Mouse (Mus musculus) brain, embryonic 18.5 days (tissue): ENCODE results near the gene Palld.
A peak's percentile ranks its signal among the peaks of the same experiment; 100 is the strongest.

Source experiments
- DNase-seq: peaks from one replicate; pipeline ENCODE4 v3.0.0-alpha.2; 2012; ENCODE audit warnings: low read depth, low spot score

Palld gene

DNA sequence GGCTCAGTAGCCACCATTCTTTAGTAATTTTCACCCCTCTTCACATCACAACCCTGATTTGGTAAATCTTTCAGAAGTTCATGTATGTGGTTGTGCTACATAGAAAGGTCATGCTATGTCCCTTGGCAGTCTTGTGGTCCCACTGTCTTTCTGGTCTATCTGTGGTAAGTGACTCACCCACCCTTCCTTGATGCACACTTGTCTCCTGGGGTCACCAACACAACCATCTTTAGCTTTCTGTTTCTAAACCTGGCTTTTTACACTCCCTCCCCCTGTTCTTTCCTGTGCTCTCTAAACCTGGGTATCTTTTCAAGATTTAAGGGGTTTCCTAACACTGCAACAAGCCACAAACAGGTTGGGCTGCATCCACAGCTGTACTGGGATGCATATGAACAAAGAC lies 345.5 kb downstream of the Palld start:
- no peak for DNase-seq

GRCm38 (mm10) chr8:61556219-61556618 lies 346.3 kb downstream of the Palld start:
- DNase-seq, result no peak

DNA sequence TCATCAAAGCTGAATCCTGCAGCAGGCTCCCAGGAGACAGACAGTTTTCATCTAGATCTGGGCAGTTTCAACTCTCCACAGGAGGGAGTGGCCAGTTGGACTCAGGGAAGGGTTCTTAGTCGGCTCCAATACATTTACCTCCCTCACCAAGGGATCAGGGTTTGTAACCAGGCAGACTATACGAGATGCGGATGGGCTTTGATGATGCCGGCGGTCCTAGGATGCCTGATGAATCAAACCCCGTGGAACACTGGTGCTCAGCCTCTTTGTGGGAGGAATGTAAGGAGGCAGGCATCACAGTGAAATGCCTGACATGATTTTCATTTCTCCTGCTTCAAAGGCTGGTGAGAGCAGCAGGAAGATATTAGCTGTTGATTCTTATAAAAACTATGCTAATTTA lies 347.1 kb downstream of the Palld start:
- DNase-seq, result no peak

- DNase-seq, result no peak
Measured at GRCm38 (mm10) chr8:61552755-61553402, 349.6 kb downstream of the Palld start.

GRCm38 (mm10) chr8:61552221-61552620 lies 350.3 kb downstream of the Palld start:
- DNase-seq, result no peak

GRCm38 (mm10) chr8:61550006-61550748 lies 352.3 kb downstream of the Palld start:
- DNase-seq, result no peak

GRCm38 (mm10) chr8:61549585-61549984 lies 352.9 kb downstream of the Palld start:
- DNase-seq, result no peak

DNA sequence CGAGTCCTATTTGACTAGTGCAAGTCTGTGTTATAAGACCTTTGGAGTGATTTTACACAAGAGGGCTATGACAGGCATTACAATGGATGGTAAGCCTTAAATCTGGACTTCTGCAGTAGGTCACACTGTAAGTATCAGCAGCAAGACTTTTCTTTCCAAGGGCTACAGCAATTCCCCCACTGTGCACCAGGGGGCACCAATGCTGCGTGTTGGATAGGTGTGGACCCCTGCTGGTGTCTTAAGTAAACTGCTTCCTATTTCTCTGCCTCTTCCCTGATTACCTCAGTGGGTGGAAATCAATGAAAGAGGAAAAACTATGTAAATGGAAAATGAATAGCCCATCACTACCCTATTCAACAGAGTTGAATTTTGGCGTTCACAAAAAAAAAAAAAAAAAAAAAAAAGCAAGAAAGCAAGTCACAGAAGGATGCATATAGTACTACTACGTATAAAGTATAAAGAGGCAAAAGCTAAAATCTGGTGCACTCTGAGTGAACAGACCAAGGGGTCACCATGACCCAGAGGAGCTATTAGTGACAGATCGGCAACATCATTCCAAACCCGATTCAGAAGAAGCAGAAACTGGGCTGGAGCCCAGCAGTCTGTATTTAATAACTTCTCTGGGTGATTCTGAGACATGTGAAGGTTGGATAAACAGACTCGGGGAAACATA lies 362.5 kb downstream of the Palld start:
- DNase-seq, result peak; percentile 61

- DNase-seq, result no peak
Measured at GRCm38 (mm10) chr8:61537471-61537870, 365.0 kb downstream of the Palld start.

DNA sequence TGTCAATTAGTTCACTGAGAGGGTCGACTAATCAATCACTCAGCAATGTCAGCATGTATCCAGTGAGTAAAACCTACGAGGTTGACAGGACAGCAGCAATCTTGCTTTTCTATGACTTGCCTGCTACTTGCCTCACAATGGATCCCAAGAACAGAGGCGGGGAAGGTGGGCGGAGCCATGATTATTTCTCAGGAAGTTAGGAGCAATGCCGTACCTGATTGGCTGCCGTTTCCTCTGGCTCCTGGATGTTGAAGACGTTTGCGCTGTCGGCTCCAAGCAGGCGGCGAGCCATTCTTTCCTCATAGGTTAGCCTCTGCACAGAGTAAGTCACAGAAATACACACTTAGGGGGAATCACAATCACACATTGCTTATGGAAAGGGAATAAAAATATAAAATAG lies 367.0 kb downstream of the Palld start:
- DNase-seq, result no peak

DNA sequence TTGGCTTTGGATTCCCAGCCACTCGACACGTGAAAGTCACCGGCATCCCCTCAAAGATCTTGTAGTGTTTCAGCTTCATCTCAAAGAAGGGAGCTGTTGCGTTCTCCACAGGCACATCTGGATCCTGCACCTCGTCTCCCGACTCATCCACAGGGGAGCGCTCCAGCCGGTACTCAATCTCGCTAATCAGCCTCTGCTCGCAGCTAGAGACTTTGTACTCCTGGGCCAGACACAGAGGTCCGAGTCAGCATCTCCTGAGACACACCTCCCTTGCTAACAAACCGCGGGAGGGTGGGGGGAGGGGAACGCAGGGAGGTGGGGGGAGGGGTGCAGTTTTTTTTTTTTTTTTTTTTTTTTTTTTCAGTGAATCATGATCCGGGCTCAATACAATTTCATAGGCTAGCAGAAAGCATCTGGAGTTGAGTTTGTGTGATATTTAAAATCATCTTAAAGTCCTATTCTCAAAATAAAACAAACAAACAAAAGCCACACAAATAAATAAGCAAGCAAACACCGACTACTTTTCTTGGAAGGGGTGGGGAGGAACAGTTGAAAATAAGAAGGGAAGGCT lies 369.0 kb downstream of the Palld start:
- DNase-seq, result no peak

DNA sequence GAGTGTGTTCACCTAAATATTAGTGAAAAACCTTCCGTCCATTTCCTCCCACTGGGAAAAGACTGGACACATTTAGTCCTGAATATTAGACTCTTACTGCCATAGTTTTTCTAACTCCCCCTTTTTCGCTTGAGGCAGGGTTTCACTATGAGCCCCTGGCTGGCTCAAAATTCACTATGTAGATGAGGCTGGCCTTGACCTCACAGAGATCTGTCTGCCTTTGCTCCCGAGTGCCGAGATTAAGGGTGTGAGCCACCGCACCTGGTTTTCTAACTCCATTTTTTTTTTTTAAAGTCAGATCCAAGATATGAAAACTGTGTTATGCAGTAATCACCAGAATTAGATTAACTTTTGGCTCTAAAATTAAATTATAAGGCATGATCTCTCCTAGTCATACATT lies 369.7 kb downstream of the Palld start:
- DNase-seq, result no peak

DNA sequence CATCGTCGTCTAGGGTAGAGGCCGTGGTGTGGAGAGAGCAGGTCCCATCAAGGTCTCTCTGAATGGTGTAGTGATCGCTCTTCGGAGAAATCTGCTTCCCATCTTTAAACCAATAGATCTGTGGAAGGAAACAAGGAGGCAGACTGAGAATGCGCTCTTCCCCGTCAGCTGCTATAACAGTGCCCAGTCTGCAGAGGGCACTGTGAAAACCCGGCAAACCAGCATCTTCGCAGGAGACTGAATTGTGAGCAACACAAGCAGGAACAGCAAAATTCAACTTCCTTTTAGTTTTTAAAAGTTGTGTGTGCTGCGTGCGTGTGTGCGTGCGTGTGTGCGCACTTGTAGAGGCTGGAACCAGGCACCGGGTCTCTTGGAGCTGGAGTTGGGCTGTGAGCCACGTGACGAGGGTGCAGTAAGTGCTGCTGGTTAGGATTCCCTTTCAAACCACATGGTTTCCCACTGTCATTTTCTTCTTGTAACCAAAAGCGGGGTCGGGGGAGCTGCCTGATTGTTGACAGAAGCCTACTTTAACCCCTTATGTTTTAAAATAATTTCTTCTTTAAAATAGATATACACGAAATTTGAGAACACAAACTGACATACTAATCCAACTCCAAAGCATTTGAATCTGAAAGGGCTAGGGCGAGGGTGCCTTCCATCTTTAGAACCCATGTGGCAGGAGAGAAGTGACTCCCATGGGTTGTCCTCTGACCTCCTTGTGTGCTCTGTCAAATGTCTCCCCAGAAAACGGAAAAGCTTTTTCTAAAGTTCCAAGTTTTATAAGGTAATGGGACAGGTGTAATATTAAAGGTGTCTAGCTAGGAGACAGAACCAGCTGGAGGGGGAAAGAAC lies 370.3 kb downstream of the Palld start:
- DNase-seq, result no peak

GRCm38 (mm10) chr8:61528642-61529041 lies 373.8 kb downstream of the Palld start:
- DNase-seq, result no peak

DNA sequence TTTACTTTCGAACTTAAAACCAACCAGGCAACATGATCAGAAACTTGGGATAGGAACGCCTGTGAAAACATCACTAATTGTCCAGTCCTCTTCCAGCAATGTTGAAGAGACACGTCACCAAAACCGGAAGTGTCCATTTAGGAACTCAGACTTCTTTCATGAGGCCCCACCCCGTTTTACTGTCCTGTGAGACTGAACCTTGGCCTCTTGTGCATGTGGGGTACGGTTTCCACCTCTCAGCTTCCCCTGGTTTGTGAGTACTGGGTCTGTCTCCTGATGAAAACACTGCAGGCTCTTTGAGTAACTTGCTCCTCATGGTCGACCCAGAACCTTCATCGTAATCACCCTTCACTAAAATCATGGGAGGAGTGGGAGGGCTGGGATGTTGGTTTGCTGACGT lies 374.3 kb downstream of the Palld start:
- DNase-seq, result no peak

DNA sequence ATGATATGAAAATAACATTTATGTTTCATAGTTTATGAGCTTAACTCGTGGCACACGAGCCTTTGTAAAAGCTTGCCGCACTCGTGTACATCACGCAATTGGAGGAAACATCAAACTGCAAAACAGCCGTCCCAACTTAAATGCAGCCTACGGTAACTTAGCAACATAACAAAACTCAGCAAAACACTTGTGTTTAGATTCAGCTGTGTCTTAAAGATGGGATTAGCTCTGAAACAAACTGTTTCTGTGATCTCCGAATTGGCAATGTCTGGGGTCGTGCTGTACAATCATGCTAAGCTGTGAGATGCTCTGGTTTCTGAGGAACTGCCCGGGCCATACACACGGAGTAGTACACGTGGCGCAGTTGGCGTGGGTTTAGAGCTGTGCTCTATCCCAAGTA lies 375.5 kb downstream of the Palld start:
- no peak for DNase-seq

GRCm38 (mm10) chr8:61522132-61522531 lies 380.4 kb downstream of the Palld start:
- DNase-seq, result no peak

DNA sequence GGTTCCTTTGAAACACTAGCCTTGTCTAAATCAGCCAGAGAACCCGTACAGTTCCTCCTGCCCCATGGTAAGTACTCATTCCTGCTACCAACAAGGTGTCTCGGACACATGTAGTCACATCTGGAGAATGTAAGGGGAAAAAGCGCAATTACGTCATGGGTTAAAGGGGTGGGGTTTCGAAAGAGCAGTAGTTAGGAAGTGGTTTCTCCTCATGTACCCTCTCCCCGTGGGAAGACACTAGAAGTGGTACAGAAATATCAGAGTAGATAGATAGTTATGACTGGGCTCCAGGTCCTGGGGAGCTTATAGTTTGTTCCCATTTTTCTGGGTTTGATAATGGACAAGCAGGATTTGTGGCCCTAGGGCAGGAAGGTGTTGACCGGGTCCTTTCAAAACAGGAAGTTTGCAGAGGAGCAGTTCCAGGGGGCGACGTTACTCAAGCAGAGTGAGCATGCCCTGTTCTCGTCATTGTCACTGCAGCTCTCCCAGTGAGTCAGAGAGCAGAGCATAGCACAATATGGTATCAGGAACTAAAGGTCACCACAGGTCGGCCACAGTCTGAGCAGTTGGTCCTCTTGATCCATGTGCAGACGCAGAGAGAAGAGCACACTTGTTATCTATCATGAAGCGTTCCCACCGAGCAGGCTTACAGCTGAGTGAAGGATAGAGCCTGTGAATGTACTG lies 384.8 kb downstream of the Palld start:
- DNase-seq, result no peak

- no peak for DNase-seq
Measured at GRCm38 (mm10) chr8:61516745-61517501, 385.6 kb downstream of the Palld start.
